Mouse (Mus musculus): ENCODE data around the gene Ccpg1. TPM values are rescaled to one million over a fixed set of nuclear protein-coding genes. Genes with fewer than 3 reads are reported as not detected.

Ccpg1 gene
- polyA plus RNA-seq, 1 experiment from 2014 or later: 65.3 TPM

DNA sequence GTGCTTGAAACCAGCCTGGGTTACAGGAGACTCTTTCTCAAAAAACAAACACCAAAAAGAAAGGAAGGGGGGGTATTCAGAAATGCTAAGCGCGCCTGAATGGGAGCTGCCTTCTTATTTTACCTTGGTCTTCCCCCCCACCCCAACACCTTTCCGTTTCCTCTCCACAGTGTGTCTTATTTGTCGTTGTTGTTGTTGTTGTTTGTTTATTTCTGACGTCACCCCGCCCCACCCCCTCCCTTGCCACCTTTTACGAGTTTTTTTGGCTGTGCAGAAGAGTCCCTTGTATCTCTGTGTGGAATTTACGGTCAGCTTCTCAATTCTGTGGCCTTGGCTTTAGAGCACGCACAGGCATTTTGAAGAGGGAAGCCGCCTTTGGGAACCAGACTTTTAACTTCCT, 60.5 kb downstream of the Ccpg1 start:
- no peak overlapping the region for H3K27ac ChIP-seq
- H3K79me2 ChIP-seq (ENCODE audit: inconsistent target): peaks cover 15% of the 10 kb centered on the region
- no peaks in the 10 kb centered on the region for H3K36me3 ChIP-seq (ENCODE audit: inconsistent target)
- 22% methylated on average over 7 of the region's 10 CpGs for WGBS (ENCODE audit: missing documents)
- no peak overlapping the region; the same call in 1 of the 2 replicates for H3K4me3 ChIP-seq (ENCODE audit: inconsistent target)

DNA sequence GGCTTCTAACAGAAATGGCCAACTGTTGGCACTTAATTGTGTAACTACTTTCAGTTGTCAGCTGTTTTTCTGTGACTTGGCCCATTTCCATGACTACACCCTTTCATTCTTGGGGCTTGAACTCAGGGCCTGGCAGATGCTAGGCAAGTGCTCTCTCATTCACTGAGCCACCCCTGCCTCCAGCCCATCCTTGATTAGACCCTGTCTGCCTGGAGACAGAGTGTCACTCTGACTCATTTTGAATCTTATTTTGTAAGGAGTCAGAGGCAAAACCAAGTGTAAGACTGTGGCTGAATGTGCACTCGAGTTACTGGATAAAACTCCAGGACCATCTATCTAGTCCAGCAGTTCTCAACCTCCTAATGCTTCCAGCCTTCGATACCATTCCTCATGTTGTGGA, 62.7 kb downstream of the Ccpg1 start:
- no peaks in the 10 kb centered on the region for H3K36me3 ChIP-seq (ENCODE audit: inconsistent target)
- no peak overlapping the region for H3K4me3 ChIP-seq (ENCODE audit: inconsistent target)
- H3K79me2 ChIP-seq (ENCODE audit: inconsistent target): peaks cover 28% of the 10 kb centered on the region; the same call in 1 of the 2 replicates
- 69% methylated on average over 2 of the region's 2 CpGs for WGBS (ENCODE audit: missing documents)
- no peak overlapping the region for H3K27ac ChIP-seq

DNA sequence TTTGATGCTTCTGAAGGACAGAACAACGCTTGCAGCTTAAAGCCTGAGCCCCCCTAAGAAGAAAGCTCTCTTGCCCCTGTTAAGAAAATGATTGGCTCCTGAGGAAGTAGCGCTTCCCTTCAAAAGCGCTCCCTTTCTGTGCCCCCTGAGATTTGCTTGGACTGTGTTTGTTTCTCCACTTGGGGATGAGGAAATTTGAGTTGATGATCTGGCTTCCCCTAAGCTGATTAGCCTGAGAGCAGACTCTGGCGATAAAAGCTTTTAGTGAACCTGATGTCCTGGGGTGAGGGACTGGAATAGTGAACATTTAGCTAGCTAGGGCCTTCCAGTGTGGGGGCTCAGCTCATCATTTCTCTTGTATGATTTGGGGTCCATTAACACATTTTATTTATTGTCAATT, 63.7 kb downstream of the Ccpg1 start:
- no peak overlapping the region for H3K4me3 ChIP-seq (ENCODE audit: inconsistent target)
- no peak overlapping the region for H3K27ac ChIP-seq
- no peaks in the 10 kb centered on the region for H3K36me3 ChIP-seq (ENCODE audit: inconsistent target)
- 38% methylated on average over 4 of the region's 4 CpGs for WGBS (ENCODE audit: missing documents)
- H3K79me2 ChIP-seq (ENCODE audit: inconsistent target): peaks cover 30% of the 10 kb centered on the region; the same call in 1 of the 2 replicates

DNA sequence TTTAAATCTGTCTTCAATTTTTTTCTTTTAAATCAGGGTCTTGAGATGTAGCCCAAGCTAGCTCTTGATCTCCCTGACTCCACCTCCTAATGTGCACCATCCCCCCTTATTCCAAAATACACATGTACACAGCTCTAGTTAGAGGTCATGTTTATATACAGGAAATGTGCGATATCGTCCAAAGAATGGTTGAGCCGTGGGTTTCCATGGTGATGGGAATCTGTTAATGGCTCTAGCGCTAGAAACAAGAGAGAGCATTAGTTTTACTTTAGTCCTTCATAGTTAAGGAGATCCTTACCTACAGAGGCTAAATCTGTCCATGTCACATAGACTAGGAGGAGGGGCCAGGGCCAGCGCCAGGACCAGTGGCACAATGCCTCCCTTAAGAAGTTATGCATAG, 64.6 kb downstream of the Ccpg1 start:
- Histone ChIP-seq H3K4me3 (ENCODE audit: inconsistent target) (no peak overlapping the region), H3K36me3 (ENCODE audit: inconsistent target) (no peaks in the 10 kb centered on the region), H3K27ac (no peak overlapping the region), H3K79me2 (ENCODE audit: inconsistent target) (peaks cover 30% of the 10 kb centered on the region; the same call in 1 of the 2 replicates)
- 90% methylated on average over 5 of the region's 5 CpGs for WGBS (ENCODE audit: missing documents)

DNA sequence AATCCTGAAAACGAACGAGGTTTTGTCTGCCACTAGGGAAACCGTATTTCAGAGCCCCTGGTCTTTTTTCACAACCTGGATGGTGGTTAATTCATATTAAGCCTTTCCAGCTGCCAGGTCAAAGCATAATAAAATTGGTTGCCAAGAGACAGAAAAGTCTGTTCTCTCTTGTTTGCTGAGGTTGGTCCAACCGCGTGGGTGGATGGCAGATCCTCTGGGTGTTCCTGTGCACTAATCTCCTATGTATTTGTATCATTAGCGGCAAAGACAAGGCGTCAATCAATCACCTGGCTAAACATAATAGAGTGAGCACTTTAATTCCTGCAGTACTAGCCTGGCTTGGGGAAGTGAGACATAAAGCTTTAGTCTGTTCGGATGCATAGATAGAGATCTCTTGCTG, 65.4 kb downstream of the Ccpg1 start:
- H3K79me2 ChIP-seq (ENCODE audit: inconsistent target): peaks cover 30% of the 10 kb centered on the region; the same call in 1 of the 2 replicates
- no peak overlapping the region for H3K27ac ChIP-seq
- no peaks in the 10 kb centered on the region for H3K36me3 ChIP-seq (ENCODE audit: inconsistent target)
- no peak overlapping the region for H3K4me3 ChIP-seq (ENCODE audit: inconsistent target)
- WGBS (ENCODE audit: missing documents): 69% methylated on average over 8 of the region's 8 CpGs

DNA sequence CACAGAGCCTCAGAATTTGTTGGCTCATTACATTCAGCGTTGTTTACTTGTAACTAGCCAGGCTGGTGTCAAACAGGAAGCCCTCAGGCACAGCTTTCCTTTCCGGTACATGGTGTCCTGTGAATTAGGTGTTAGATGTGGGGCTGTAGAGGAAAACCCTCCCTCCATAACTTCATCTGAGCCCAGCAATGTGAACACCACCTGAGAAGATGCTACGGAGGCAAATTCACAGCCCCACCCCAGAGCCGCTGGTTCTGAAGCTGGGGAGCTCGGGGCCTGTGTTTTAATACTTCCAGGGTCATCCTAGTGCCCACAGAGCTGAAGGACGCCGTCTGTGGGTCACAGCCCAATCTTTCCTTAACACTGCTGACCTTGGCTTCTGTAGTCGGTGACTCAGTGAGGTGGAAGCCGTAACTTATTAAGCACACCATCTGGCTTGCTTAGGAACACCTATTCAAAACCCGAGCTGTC, 70.2 kb downstream of the Ccpg1 start:
- Histone ChIP-seq H3K36me3 (ENCODE audit: inconsistent target) (no peaks in the 10 kb centered on the region), H3K27ac (no peak overlapping the region), H3K79me2 (ENCODE audit: inconsistent target) (peaks cover 23% of the 10 kb centered on the region; the same call in 1 of the 2 replicates), H3K4me3 (ENCODE audit: inconsistent target) (no peak overlapping the region)
- 83% methylated on average over 10 of the region's 10 CpGs for WGBS (ENCODE audit: missing documents)

DNA sequence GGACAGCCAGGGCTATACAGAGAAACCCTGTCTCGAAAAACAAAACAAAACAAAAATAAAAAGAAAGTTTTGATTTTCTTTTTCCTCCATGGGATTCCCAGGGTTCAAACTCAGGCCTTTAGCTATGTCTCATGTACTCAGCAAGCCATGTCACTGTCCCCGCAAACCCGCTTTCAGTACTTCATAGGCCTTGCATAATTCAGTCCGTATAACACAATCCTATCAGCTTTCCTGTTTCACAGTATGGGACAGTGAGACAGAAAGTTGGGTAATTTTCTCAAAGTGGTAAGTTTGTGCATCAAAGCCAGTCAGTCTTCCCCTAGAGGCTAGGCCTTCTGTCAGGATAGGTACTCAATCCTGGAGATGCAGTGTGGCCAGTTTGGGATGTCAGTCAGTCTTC, 74.0 kb downstream of the Ccpg1 start:
- no peaks in the 10 kb centered on the region for H3K36me3 ChIP-seq (ENCODE audit: inconsistent target)

DNA sequence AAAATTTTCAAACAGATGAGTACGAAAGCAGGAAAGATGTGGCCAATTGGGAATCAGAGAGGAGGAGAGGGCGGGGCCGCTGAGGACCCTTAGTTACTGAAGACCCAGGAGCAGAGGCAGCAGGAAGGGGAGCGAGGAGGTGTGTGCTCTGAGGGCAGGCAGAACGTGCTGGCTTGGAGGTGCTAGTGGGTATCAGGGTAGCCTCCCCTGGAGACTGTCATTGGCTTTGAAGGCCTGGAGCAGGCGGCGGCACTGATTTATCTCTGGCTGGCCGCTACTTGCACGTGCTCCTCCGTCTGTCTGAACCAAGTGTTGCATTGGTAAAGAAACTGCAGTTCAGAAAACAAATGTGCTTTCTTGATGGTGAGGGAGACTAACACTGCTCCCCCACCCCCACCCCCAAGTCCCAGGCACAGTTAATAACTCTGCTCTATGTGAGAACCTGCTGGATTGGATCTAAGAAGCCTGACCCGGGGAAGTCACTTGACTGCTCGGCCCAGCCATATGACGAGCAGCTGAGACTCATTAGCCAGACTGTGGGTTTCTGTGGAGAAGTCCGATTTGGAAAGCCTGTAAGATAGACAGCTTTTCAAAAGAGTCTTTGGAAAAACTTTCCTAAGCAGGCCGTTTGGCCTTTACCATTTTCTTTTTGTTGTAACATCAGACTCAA, 78.5 kb downstream of the Ccpg1 start:
- H3K27ac ChIP-seq: no peak overlapping the region
- no peaks in the 10 kb centered on the region for H3K36me3 ChIP-seq (ENCODE audit: inconsistent target)
- WGBS (ENCODE audit: missing documents): 93% methylated on average over 15 of the region's 15 CpGs
- no peak overlapping the region for H3K4me3 ChIP-seq (ENCODE audit: inconsistent target)
- H3K79me2 ChIP-seq (ENCODE audit: inconsistent target): no peaks in the 10 kb centered on the region

More for the DNA sequence above, 74.0 kb downstream of the Ccpg1 start:
- 87% methylated on average over 3 of the region's 4 CpGs for WGBS (ENCODE audit: missing documents)
- Histone ChIP-seq H3K27ac (no peak overlapping the region), H3K4me3 (ENCODE audit: inconsistent target) (no peak overlapping the region), H3K79me2 (ENCODE audit: inconsistent target) (no peaks in the 10 kb centered on the region; the same call in 1 of the 2 replicates)

Other genes with a start within 250 kb of the Ccpg1 start
- gene Prtg, start 178.6 kb upstream of the Ccpg1 start, polyA plus RNA-seq (2018): not detected in 3 replicates
- gene Pygo1, start 59.8 kb upstream of the Ccpg1 start, polyA plus RNA-seq (2018): not detected in 3 replicates
- 0.12 to 0.37 TPM (median 0.19 TPM) in 3 replicates for gene Dyx1c1, start 26.6 kb upstream of the Ccpg1 start, polyA plus RNA-seq (2018)
- not detected in 3 replicates for gene Gm44503, start 26.6 kb upstream of the Ccpg1 start, polyA plus RNA-seq (2018)
- gene Ccpg1os, start within 50 bp of the Ccpg1 start, polyA plus RNA-seq (2018): 2.3 to 5.5 TPM (median 3.3 TPM) in 3 replicates
- gene Pigb, start 54.9 kb downstream of the Ccpg1 start, polyA plus RNA-seq (2018): 7.1 to 9.0 TPM (median 7.5 TPM) in 3 replicates
- 2.4 to 3.5 TPM (median 3.3 TPM) in 3 replicates for gene Rab27a, start 59.4 kb downstream of the Ccpg1 start, polyA plus RNA-seq (2018)
- not detected in 3 replicates for gene Khdc3, start 116.4 kb downstream of the Ccpg1 start, polyA plus RNA-seq (2018)
- not detected in 3 replicates for gene Gm20509, start 117.0 kb downstream of the Ccpg1 start, polyA plus RNA-seq (2018)
- gene Rsl24d1, start 128.0 kb downstream of the Ccpg1 start, polyA plus RNA-seq (2018): 42.8 to 69.1 TPM (median 47.1 TPM) in 3 replicates

Measured in macrophage (primary cell).